Mouse (Mus musculus): Measurements from ENCODE around the gene Rhbdl1. TPM values are rescaled to one million over a fixed set of nuclear protein-coding genes. Genes with fewer than 3 reads are reported as not detected.

Rhbdl1 gene
- polyA plus RNA-seq, 1 experiment, result 2.9 TPM

- Histone ChIP-seq H3K36me3 (replicated peaks; ENCODE audit: low read length) (peaks cover 77% of the 10 kb centered on the region), H3K4me1 (peaks cover 86% of the 10 kb centered on the region), H3K4me3 (replicated peaks) (peak overlapping the region; percentile 97), H3K27me3 (replicated peaks) (no peaks in the 10 kb centered on the region), H3K9me3 (no peaks in the 10 kb centered on the region)
- no peak for TF ChIP-seq GATA1 (IDR thresholded peaks at IDR 0.05; ENCODE audit: borderline replicate concordance, low read length)
- no peak for TF ChIP-seq FLI1 (IDR thresholded peaks at IDR 0.05; ENCODE audit: low read length)
These were observed 3.0 kb downstream of the Rhbdl1 start for GRCm38 (mm10) chr17:25833961-25834594.

- Histone ChIP-seq H3K4me3 (replicated peaks) (peak within 1 kb of the TSS; percentile 97), H3K36me3 (replicated peaks; ENCODE audit: low read length) (peaks cover 72% of the 10 kb centered on the region), H3K27me3 (replicated peaks) (no peaks in the 10 kb centered on the region), H3K4me1 (peaks cover 88% of the 10 kb centered on the region), H3K9me3 (no peaks in the 10 kb centered on the region)
- TF ChIP-seq GATA1 (IDR thresholded peaks at IDR 0.05; ENCODE audit: borderline replicate concordance, low read length) (no peak), FLI1 (IDR thresholded peaks at IDR 0.05; ENCODE audit: low read length) (no peak)
These were observed 3.8 kb downstream of the Rhbdl1 start, which contains the start of gene Stub1 for GRCm38 (mm10) chr17:25833291-25833663. Stub1 (minus strand) TSS chr17:25833404.

GRCm38 (mm10) chr17:25832436-25833290 lies 4.4 kb downstream of the Rhbdl1 start:
- Histone ChIP-seq H3K4me3 (replicated peaks) (peak overlapping the region; percentile 97), H3K27me3 (replicated peaks) (no peaks in the 10 kb centered on the region), H3K4me1 (peaks cover 88% of the 10 kb centered on the region), H3K36me3 (replicated peaks; ENCODE audit: low read length) (peaks cover 72% of the 10 kb centered on the region), H3K9me3 (no peaks in the 10 kb centered on the region)
- TF ChIP-seq GATA1 (IDR thresholded peaks at IDR 0.05; ENCODE audit: borderline replicate concordance, low read length) (no peak), FLI1 (IDR thresholded peaks at IDR 0.05; ENCODE audit: low read length) (peak; percentile 92)

GRCm38 (mm10) chr17:25831451-25832281 lies 5.4 kb downstream of the Rhbdl1 start:
- TF ChIP-seq GATA1 (IDR thresholded peaks at IDR 0.05; ENCODE audit: borderline replicate concordance, low read length) (no peak), FLI1 (IDR thresholded peaks at IDR 0.05; ENCODE audit: low read length) (no peak)
- peak overlapping the region; percentile 97 for H3K4me3 ChIP-seq (replicated peaks)
- H3K27me3 ChIP-seq (replicated peaks), result no peaks in the 10 kb centered on the region
- no peaks in the 10 kb centered on the region for H3K9me3 ChIP-seq
- peaks cover 88% of the 10 kb centered on the region for H3K4me1 ChIP-seq
- peaks cover 72% of the 10 kb centered on the region for H3K36me3 ChIP-seq (replicated peaks; ENCODE audit: low read length)

- peaks cover 88% of the 10 kb centered on the region for H3K4me1 ChIP-seq
- H3K9me3 ChIP-seq, result no peaks in the 10 kb centered on the region
- H3K4me3 ChIP-seq (replicated peaks), result peak overlapping the region; percentile 97
- no peak for TF ChIP-seq FLI1 (IDR thresholded peaks at IDR 0.05; ENCODE audit: low read length)
- no peak for TF ChIP-seq GATA1 (IDR thresholded peaks at IDR 0.05; ENCODE audit: borderline replicate concordance, low read length)
- H3K27me3 ChIP-seq (replicated peaks), result no peaks in the 10 kb centered on the region
- peaks cover 72% of the 10 kb centered on the region for H3K36me3 ChIP-seq (replicated peaks; ENCODE audit: low read length)
These were observed 6.2 kb downstream of the Rhbdl1 start for GRCm38 (mm10) chr17:25830806-25831431.

- Histone ChIP-seq H3K9me3 (no peaks in the 10 kb centered on the region), H3K36me3 (replicated peaks; ENCODE audit: low read length) (peaks cover 72% of the 10 kb centered on the region), H3K4me3 (replicated peaks) (peak overlapping the region; percentile 44), H3K27me3 (replicated peaks) (no peaks in the 10 kb centered on the region), H3K4me1 (peaks cover 88% of the 10 kb centered on the region)
- TF ChIP-seq FLI1 (IDR thresholded peaks at IDR 0.05; ENCODE audit: low read length), result no peak
- TF ChIP-seq GATA1 (IDR thresholded peaks at IDR 0.05; ENCODE audit: borderline replicate concordance, low read length), result no peak
These were observed 6.8 kb downstream of the Rhbdl1 start for GRCm38 (mm10) chr17:25830200-25830753.

GRCm38 (mm10) chr17:25829558-25830017 lies 7.5 kb downstream of the Rhbdl1 start:
- H3K36me3 ChIP-seq (replicated peaks; ENCODE audit: low read length), result peaks cover 69% of the 10 kb centered on the region
- no peaks in the 10 kb centered on the region for H3K9me3 ChIP-seq
- H3K4me3 ChIP-seq (replicated peaks), result peak overlapping the region; percentile 93
- no peaks in the 10 kb centered on the region for H3K27me3 ChIP-seq (replicated peaks)
- peaks cover 88% of the 10 kb centered on the region for H3K4me1 ChIP-seq
- TF ChIP-seq GATA1 (IDR thresholded peaks at IDR 0.05; ENCODE audit: borderline replicate concordance, low read length) (no peak), FLI1 (IDR thresholded peaks at IDR 0.05; ENCODE audit: low read length) (no peak)

- peaks cover 88% of the 10 kb centered on the region for H3K4me1 ChIP-seq
- H3K9me3 ChIP-seq, result no peaks in the 10 kb centered on the region
- peaks cover 67% of the 10 kb centered on the region for H3K36me3 ChIP-seq (replicated peaks; ENCODE audit: low read length)
- no peaks in the 10 kb centered on the region for H3K27me3 ChIP-seq (replicated peaks)
- peak within 1 kb of the TSS; percentile 93 for H3K4me3 ChIP-seq (replicated peaks)
- TF ChIP-seq FLI1 (IDR thresholded peaks at IDR 0.05; ENCODE audit: low read length), result no peak
- no peak for TF ChIP-seq GATA1 (IDR thresholded peaks at IDR 0.05; ENCODE audit: borderline replicate concordance, low read length)
These were observed 8.2 kb downstream of the Rhbdl1 start, which contains the start of gene Jmjd8 for GRCm38 (mm10) chr17:25828712-25829557. Jmjd8 (plus strand) TSS chr17:25828867.
